Mouse (Mus musculus): ENCODE measurements around the gene Tceal1.

GRCm38 (mm10) chrX:136692294-136692675 lies 15.5 kb upstream of the Tceal1 start:
- TF ChIP-seq CTCF (conservative IDR thresholded peaks at IDR 0.05; ENCODE audit: low read length) = no peak
- TF ChIP-seq NANOG (IDR thresholded peaks at IDR 0.05; ENCODE audit: borderline replicate concordance, low read length) = no peak

All from E14TG2a.4 (cell line).